Mouse (Mus musculus): ENCODE results near the gene Klrb1f. TPM values are rescaled to one million over a fixed set of nuclear protein-coding genes. Genes with fewer than 3 reads are reported as not detected.

Gene Klrb1f
- polyA plus RNA-seq, 1 experiment from 2014 or later, result 0.13 TPM

Other genes with a start within 250 kb of the Klrb1f start
- gene Gm44511, start 219.6 kb upstream of the Klrb1f start, polyA plus RNA-seq (2014; fragmentation: Nextera tagmentation; extraction: Ambion mirVana), result not detected in 2 replicates
- not detected in 2 replicates for gene Klrb1b, start 219.6 kb upstream of the Klrb1f start, polyA plus RNA-seq (2014; fragmentation: Nextera tagmentation; extraction: Ambion mirVana)
- not detected in 2 replicates for gene Clec2i, start 158.3 kb upstream of the Klrb1f start, polyA plus RNA-seq (2014; fragmentation: Nextera tagmentation; extraction: Ambion mirVana)
- 1.0 and 1.2 TPM in 2 replicates for gene BC035044, start 154.8 kb upstream of the Klrb1f start, polyA plus RNA-seq (2014; fragmentation: Nextera tagmentation; extraction: Ambion mirVana)
- not detected in 2 replicates for gene Clec2g, start 111.5 kb upstream of the Klrb1f start, polyA plus RNA-seq (2014; fragmentation: Nextera tagmentation; extraction: Ambion mirVana)
- gene Clec2e, start 55.0 kb downstream of the Klrb1f start, polyA plus RNA-seq (2014; fragmentation: Nextera tagmentation; extraction: Ambion mirVana), result not detected in 2 replicates
- gene Clec2d, start 134.7 kb downstream of the Klrb1f start, polyA plus RNA-seq (2014; fragmentation: Nextera tagmentation; extraction: Ambion mirVana), result not detected in 2 replicates
- 0.27 and 0.29 TPM in 2 replicates for gene Cd69, start 229.5 kb downstream of the Klrb1f start, polyA plus RNA-seq (2014; fragmentation: Nextera tagmentation; extraction: Ambion mirVana)

Measured in embryonic facial prominence, embryonic 11.5 days (tissue).